Mouse (Mus musculus): Measurements from ENCODE around the gene Wrb.

DNA sequence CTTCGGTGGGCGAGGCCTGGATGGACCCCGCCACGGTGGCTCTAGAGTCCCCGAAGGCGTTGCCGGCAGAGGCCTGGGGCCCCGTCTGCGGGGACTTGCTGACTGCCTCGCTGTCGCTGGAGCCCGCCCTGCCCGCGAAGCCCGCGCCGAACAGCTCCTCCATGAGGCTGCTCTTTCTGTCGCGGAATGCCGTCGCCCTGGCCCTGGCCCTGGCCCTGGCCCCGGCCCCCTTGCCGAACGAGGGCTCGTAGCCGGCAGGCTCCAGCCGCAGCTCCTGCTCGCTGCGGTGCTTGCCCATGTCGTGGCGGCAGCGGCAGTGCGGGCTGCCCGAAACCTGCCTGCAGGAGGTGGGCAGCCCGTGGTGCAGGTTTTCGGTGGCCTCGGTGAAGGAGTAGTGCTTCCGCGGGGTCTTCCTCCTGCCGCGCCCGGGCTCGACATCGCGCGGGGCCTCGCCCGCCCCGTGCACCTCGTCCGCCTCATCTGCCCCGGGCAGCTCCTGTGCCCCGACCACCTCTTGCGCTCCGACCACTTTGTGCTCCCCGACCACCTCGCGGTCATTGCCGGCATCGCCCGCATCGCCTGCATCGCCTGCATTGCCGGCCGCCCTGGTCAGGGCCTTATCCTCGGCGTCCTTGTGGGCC, 14.0 kb downstream of the Wrb start:
- TF ChIP-seq POLR2A (IDR thresholded peaks at IDR 0.05; ENCODE audit: insufficient read depth, low read length) = no peak
- TF ChIP-seq CTCF (IDR thresholded peaks at IDR 0.05; ENCODE audit: low read depth, low read length) = no peak
- TF ChIP-seq EP300 (IDR thresholded peaks at IDR 0.05; ENCODE audit: insufficient read depth, low read depth, low read length) = no peak
